Mouse (Mus musculus): ENCODE data around the gene D830030K20Rik. TPM values are rescaled to one million over a fixed set of nuclear protein-coding genes. Genes with fewer than 3 reads are reported as not detected.
"Not testable (repeated sequence)": the region's sequence is repeated elsewhere in the genome, so short reads cannot be mapped to it uniquely, and the experiment has no call there.

The D830030K20Rik gene
- polyA plus RNA-seq (2011; ENCODE audit: insufficient read depth, insufficient read length, low read depth, missing spikeins) = 3.2 and 4.1 TPM in 2 replicates

- not testable (repeated sequence) for H3K4me1 ChIP-seq (ENCODE audit: control insufficient read depth, insufficient read depth, low read length); H3K9me3 ChIP-seq (replicated peaks; ENCODE audit: control insufficient read depth, insufficient read depth, low read length, poor library complexity, severe bottlenecking); H3K36me3 ChIP-seq (ENCODE audit: control insufficient read depth, insufficient read depth, low read length, poor library complexity, severe bottlenecking); H3K27me3 ChIP-seq (ENCODE audit: control insufficient read depth, insufficient read depth, low read length, poor library complexity, severe bottlenecking); H3K27ac ChIP-seq (ENCODE audit: insufficient read depth, low read length)
- Histone ChIP-seq H3K9ac (ENCODE audit: low read depth, poor library complexity, severe bottlenecking) (peak within 1 kb of the TSS; percentile 33; the same call in 1 of the 2 replicates), H3K4me3 (ENCODE audit: low read depth, low read length) (peak within 1 kb of the TSS; percentile 69)
These were observed at the start of gene D830030K20Rik for GRCm38 (mm10) chr14:3208272-3209152. D830030K20Rik (plus strand) TSS chr14:3208488.

- H3K27ac ChIP-seq (ENCODE audit: insufficient read depth, low read length); H3K36me3 ChIP-seq (ENCODE audit: control insufficient read depth, insufficient read depth, low read length, poor library complexity, severe bottlenecking); H3K9ac ChIP-seq (ENCODE audit: low read depth, poor library complexity, severe bottlenecking); H3K27me3 ChIP-seq (ENCODE audit: control insufficient read depth, insufficient read depth, low read length, poor library complexity, severe bottlenecking); H3K4me1 ChIP-seq (ENCODE audit: control insufficient read depth, insufficient read depth, low read length); H3K4me3 ChIP-seq (ENCODE audit: low read depth, low read length); H3K9me3 ChIP-seq (replicated peaks; ENCODE audit: control insufficient read depth, insufficient read depth, low read length, poor library complexity, severe bottlenecking): not testable (repeated sequence)
These were observed 20.3 kb upstream of the D830030K20Rik start, which contains the start of gene Gm5795 for GRCm38 (mm10) chr14:3187955-3188354. Gm5795 (plus strand) TSS chr14:3188255.

DNA sequence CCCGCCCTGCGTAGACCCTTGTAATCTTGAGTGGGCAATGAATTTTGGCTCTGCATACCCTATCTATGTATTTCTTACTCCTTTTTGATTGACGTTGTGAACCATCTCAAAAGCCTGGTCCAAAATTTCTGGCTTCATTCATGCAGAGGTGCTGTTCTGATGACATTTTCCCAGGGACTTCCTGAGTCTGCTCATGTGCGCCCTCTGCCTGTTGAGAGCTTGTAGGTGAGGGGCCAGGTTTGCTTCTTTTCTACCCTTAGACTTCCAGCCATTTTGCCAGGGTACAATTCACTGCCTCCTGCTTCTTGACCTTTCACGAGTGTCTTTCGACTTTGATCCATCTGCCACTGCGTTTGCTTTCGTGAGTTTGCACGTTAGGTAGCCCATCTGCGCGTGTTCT, 1.1 kb downstream of the D830030K20Rik start:
- not testable (repeated sequence) for H3K9me3 ChIP-seq (replicated peaks; ENCODE audit: control insufficient read depth, insufficient read depth, low read length, poor library complexity, severe bottlenecking); H3K36me3 ChIP-seq (ENCODE audit: control insufficient read depth, insufficient read depth, low read length, poor library complexity, severe bottlenecking); H3K27ac ChIP-seq (ENCODE audit: insufficient read depth, low read length); H3K9ac ChIP-seq (ENCODE audit: low read depth, poor library complexity, severe bottlenecking); H3K4me3 ChIP-seq (ENCODE audit: low read depth, low read length); H3K4me1 ChIP-seq (ENCODE audit: control insufficient read depth, insufficient read depth, low read length); H3K27me3 ChIP-seq (ENCODE audit: control insufficient read depth, insufficient read depth, low read length, poor library complexity, severe bottlenecking)
- peak; percentile 30 for TF ChIP-seq CTCF (IDR thresholded peaks at IDR 0.05; ENCODE audit: low read depth, low read length)

DNA sequence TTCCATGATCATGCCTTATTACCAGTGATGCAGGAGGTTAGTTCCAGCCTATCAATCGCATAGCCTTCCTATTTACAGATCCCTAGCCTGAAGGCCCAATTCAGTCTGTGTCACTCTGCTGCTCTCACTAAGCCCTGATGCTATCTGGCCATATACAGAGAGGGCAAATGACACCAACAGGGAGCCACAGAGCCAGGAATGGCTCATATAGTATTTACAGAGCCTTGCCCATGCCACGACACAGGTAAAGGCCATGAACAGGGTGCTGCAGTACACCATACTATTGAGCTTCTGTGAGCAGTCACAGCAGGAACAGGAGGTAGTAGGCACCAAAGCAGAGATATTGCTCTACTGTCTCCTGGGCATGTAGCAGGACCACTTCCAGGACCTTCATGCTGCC, 54.2 kb downstream of the D830030K20Rik start:
- not testable (repeated sequence) for H3K27me3 ChIP-seq (ENCODE audit: control insufficient read depth, insufficient read depth, low read length, poor library complexity, severe bottlenecking); H3K9me3 ChIP-seq (replicated peaks; ENCODE audit: control insufficient read depth, insufficient read depth, low read length, poor library complexity, severe bottlenecking); H3K4me1 ChIP-seq (ENCODE audit: control insufficient read depth, insufficient read depth, low read length); H3K4me3 ChIP-seq (ENCODE audit: low read depth, low read length); H3K27ac ChIP-seq (ENCODE audit: insufficient read depth, low read length); H3K36me3 ChIP-seq (ENCODE audit: control insufficient read depth, insufficient read depth, low read length, poor library complexity, severe bottlenecking); H3K9ac ChIP-seq (ENCODE audit: low read depth, poor library complexity, severe bottlenecking)

Other genes with a start within 250 kb of the D830030K20Rik start
- not detected in 2 replicates for gene Gm2888, start 178.5 kb upstream of the D830030K20Rik start, polyA plus RNA-seq (2011; ENCODE audit: insufficient read depth, insufficient read length, low read depth, missing spikeins)
- 0.42 and 1.7 TPM in 2 replicates for gene Gm2897, start 159.2 kb upstream of the D830030K20Rik start, polyA plus RNA-seq (2011; ENCODE audit: insufficient read depth, insufficient read length, low read depth, missing spikeins)
- gene Gm10340, start 74.5 kb upstream of the D830030K20Rik start, polyA plus RNA-seq (2011; ENCODE audit: insufficient read depth, insufficient read length, low read depth, missing spikeins) = not detected in 2 replicates
- not detected in 2 replicates for gene Gm5795, start 20.2 kb upstream of the D830030K20Rik start, polyA plus RNA-seq (2011; ENCODE audit: insufficient read depth, insufficient read length, low read depth, missing spikeins)
- gene Gm2956, start 124.1 kb downstream of the D830030K20Rik start, polyA plus RNA-seq (2011; ENCODE audit: insufficient read depth, insufficient read length, low read depth, missing spikeins) = not detected in 2 replicates
- not detected in 2 replicates for gene Gm10413, start 186.6 kb downstream of the D830030K20Rik start, polyA plus RNA-seq (2011; ENCODE audit: insufficient read depth, insufficient read length, low read depth, missing spikeins)
- gene Gm10409, start 204.1 kb downstream of the D830030K20Rik start, polyA plus RNA-seq (2011; ENCODE audit: insufficient read depth, insufficient read length, low read depth, missing spikeins) = not detected in 2 replicates
- 0.54 and 0.78 TPM in 2 replicates for gene Gm3005, start 219.6 kb downstream of the D830030K20Rik start, polyA plus RNA-seq (2011; ENCODE audit: insufficient read depth, insufficient read length, low read depth, missing spikeins)
- gene Gm10408, start 240.9 kb downstream of the D830030K20Rik start, polyA plus RNA-seq (2011; ENCODE audit: insufficient read depth, insufficient read length, low read depth, missing spikeins) = not detected in 2 replicates

Data from ES-Bruce4 (cell line).